Mouse (Mus musculus): ENCODE results near the gene S100a6. TPM values are rescaled to one million over a fixed set of nuclear protein-coding genes. Genes with fewer than 3 reads are reported as not detected.

S100a6 gene
- polyA plus RNA-seq, 1 experiment from 2014 or later: 168 TPM

DNA sequence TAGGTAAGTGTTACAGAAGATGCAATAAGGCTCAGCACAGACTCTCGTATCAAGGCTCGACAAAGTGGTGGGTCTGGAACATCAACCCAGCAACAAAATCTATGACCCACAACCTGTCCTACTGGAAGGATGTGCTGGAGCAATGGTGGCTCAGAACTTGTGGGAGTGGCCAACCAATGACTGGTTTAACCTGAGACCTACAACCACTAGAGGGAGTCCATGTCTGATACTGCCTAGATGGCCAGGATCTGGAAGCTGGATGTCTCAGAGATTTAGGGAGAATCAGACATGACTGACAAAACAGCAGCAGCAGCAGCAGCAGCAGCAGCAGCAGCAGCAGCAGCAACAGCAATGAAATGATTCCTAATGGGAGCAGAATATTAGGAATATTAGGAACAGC, 51.5 kb downstream of the S100a6 start:
- H3K27me3 ChIP-seq: no peaks in the 10 kb centered on the region
- no peaks in the 10 kb centered on the region for H3K36me3 ChIP-seq
- WGBS: 76% methylated on average over 2 of the region's 2 CpGs
- H3K27ac ChIP-seq: no peak overlapping the region
- H3K9me3 ChIP-seq (replicated peaks): no peaks in the 10 kb centered on the region
- no peaks in the 10 kb centered on the region for H3K4me1 ChIP-seq
- H3K4me2 ChIP-seq: no peak overlapping the region
- H3K9ac ChIP-seq: no peak overlapping the region
- ATAC-seq (replicated peaks; ENCODE audit: low FRiP score): no peak
- no peak overlapping the region for H3K4me3 ChIP-seq (replicated peaks)

DNA sequence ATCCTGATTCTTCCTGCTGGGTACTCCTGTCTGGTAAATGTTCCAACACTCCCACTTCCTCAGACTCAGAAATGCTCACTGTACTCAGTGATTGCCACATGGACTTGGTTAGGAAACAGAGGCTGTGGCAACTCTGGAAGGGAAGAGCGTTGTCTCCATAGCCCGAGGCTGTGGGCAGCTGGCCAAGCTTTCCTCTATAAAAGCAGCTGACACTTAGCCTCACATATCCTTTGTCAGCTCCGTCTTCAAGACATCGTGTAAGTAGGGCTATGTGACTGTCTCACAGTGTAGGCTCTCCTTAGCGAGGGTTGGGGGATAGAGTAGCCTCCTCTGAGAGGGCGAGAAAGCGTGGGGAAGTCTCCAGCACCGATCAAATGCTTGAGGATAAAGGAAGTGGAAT, 56.2 kb downstream of the S100a6 start, which contains the start of gene S100a8:
TSS of gene S100a8 (plus strand) at position 133 of the 400 bp plus-strand sequence.
- Histone ChIP-seq H3K36me3 (no peaks in the 10 kb centered on the region), H3K4me3 (replicated peaks) (no peak within 1 kb of the TSS), H3K9ac (no peak within 1 kb of the TSS), H3K4me2 (no peak within 1 kb of the TSS), H3K9me3 (replicated peaks) (no peaks in the 10 kb centered on the region), H3K27me3 (no peaks in the 10 kb centered on the region), H3K4me1 (no peaks in the 10 kb centered on the region), H3K27ac (no peak within 1 kb of the TSS)
- no peak for ATAC-seq (replicated peaks; ENCODE audit: low FRiP score)
- 70% methylated on average over 8 of the region's 8 CpGs for WGBS

Other genes with a start within 250 kb of the S100a6 start
- 15.4 and 17.3 TPM in 2 replicates for gene Slc27a3, start 222.9 kb upstream of the S100a6 start, polyA plus RNA-seq (2015; fragmentation: Nextera tagmentation; extraction: Ambion mirVana)
- 32.9 and 38.1 TPM in 2 replicates for gene Ints3, start 179.3 kb upstream of the S100a6 start, polyA plus RNA-seq (2015; fragmentation: Nextera tagmentation; extraction: Ambion mirVana)
- 13.6 and 16.2 TPM in 2 replicates for gene Npr1, start 147.0 kb upstream of the S100a6 start, polyA plus RNA-seq (2015; fragmentation: Nextera tagmentation; extraction: Ambion mirVana)
- 236 and 238 TPM in 2 replicates for gene Ilf2, start 136.8 kb upstream of the S100a6 start, polyA plus RNA-seq (2015; fragmentation: Nextera tagmentation; extraction: Ambion mirVana)
- 69.9 and 70.6 TPM in 2 replicates for gene Snapin, start 121.8 kb upstream of the S100a6 start, polyA plus RNA-seq (2015; fragmentation: Nextera tagmentation; extraction: Ambion mirVana)
- 149 and 152 TPM in 2 replicates for gene Chtop, start 103.4 kb upstream of the S100a6 start, polyA plus RNA-seq (2015; fragmentation: Nextera tagmentation; extraction: Ambion mirVana)
- 79.4 and 87.1 TPM in 2 replicates for gene S100a1, start 98.5 kb upstream of the S100a6 start, polyA plus RNA-seq (2015; fragmentation: Nextera tagmentation; extraction: Ambion mirVana)
- 39.8 and 40.5 TPM in 2 replicates for gene S100a13, start 98.4 kb upstream of the S100a6 start, polyA plus RNA-seq (2015; fragmentation: Nextera tagmentation; extraction: Ambion mirVana)
- 3.8 and 6.6 TPM in 2 replicates for gene S100a14, start 86.0 kb upstream of the S100a6 start, polyA plus RNA-seq (2015; fragmentation: Nextera tagmentation; extraction: Ambion mirVana)
- 190 and 192 TPM in 2 replicates for gene S100a16, start 75.6 kb upstream of the S100a6 start, polyA plus RNA-seq (2015; fragmentation: Nextera tagmentation; extraction: Ambion mirVana)
- gene S100a3, start 52.3 kb upstream of the S100a6 start, polyA plus RNA-seq (2015; fragmentation: Nextera tagmentation; extraction: Ambion mirVana): not detected in 2 replicates
- not detected in 2 replicates for gene S100a2, start 22.6 kb upstream of the S100a6 start, polyA plus RNA-seq (2015; fragmentation: Nextera tagmentation; extraction: Ambion mirVana)
- not detected in 2 replicates for gene Gm42674, start 11.0 kb upstream of the S100a6 start, polyA plus RNA-seq (2015; fragmentation: Nextera tagmentation; extraction: Ambion mirVana)
- gene S100a4, start 9.1 kb upstream of the S100a6 start, polyA plus RNA-seq (2015; fragmentation: Nextera tagmentation; extraction: Ambion mirVana): 4.2 and 6.4 TPM in 2 replicates
- 0.46 TPM in 1 of 2 replicates, not detected in the other for gene S100a5, start 4.4 kb upstream of the S100a6 start, polyA plus RNA-seq (2015; fragmentation: Nextera tagmentation; extraction: Ambion mirVana)
- gene S100a7a, start 41.1 kb downstream of the S100a6 start, polyA plus RNA-seq (2015; fragmentation: Nextera tagmentation; extraction: Ambion mirVana): 0.16 and 0.17 TPM in 2 replicates
- gene S100a8, start 56.1 kb downstream of the S100a6 start, polyA plus RNA-seq (2015; fragmentation: Nextera tagmentation; extraction: Ambion mirVana): 34.3 and 50.5 TPM in 2 replicates
- gene S100a9, start 82.8 kb downstream of the S100a6 start, polyA plus RNA-seq (2015; fragmentation: Nextera tagmentation; extraction: Ambion mirVana): 19.3 and 31.5 TPM in 2 replicates
- gene Pglyrp4, start 114.0 kb downstream of the S100a6 start, polyA plus RNA-seq (2015; fragmentation: Nextera tagmentation; extraction: Ambion mirVana): not detected in 2 replicates
- gene Gm5849, start 165.0 kb downstream of the S100a6 start, polyA plus RNA-seq (2015; fragmentation: Nextera tagmentation; extraction: Ambion mirVana): not detected in 2 replicates